Mouse (Mus musculus): ENCODE measurements around the gene Adra1b. TPM values are rescaled to one million over a fixed set of nuclear protein-coding genes. Genes with fewer than 3 reads are reported as not detected.

The Adra1b gene
- polyA plus RNA-seq, 1 experiment = not detected

DNA sequence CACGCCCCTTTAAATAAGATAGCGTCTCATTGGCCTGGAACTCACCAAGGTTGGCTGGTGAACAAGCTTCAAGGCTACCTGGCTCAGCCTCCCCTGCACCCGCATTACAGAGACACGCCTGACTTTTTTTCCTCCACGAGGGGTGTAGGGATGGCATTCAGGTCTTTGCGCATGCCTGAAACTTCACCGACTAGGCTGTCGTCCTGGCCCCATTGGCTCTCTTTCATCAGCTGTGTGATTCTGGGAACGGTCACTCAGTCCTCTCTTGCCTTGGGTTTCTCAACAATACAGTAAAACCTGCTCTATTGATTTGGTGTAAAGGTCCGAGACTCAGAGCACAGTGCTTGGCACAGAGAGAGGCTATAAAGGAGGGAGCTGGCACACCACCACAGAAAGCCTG is 2.3 kb upstream of the Adra1b start:
- Histone ChIP-seq H3K9me3 (no peaks in the 10 kb centered on the region), H3K4me3 (replicated peaks) (no peak overlapping the region), H3K27me3 (replicated peaks) (no peaks in the 10 kb centered on the region), H3K4me1 (no peaks in the 10 kb centered on the region), H3K36me3 (replicated peaks; ENCODE audit: low read length) (no peaks in the 10 kb centered on the region)
- no peak for TF ChIP-seq FLI1 (IDR thresholded peaks at IDR 0.05; ENCODE audit: low read length)
- no peak for TF ChIP-seq GATA1 (IDR thresholded peaks at IDR 0.05; ENCODE audit: borderline replicate concordance, low read length)

DNA sequence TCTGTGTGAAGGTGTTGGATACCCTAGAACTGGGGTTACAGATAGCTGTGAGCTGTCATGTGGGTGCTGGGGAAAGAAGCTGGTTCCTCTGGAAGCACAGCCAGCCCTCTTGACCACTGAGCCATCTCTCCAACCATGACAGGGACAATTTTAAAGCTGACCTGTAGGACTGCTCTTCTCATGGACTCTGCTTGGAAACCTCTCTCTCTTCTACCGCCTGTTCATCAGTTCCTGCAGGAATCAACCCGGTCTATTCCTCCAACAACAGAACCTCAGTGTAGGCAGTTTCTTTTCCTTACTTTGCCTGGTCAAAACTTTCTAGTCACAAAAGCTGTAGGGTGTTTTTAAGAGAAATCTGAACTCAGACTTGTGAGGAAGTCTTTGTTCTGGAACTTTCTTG is 1.3 kb downstream of the Adra1b start:
- no peaks in the 10 kb centered on the region for H3K27me3 ChIP-seq (replicated peaks)

DNA sequence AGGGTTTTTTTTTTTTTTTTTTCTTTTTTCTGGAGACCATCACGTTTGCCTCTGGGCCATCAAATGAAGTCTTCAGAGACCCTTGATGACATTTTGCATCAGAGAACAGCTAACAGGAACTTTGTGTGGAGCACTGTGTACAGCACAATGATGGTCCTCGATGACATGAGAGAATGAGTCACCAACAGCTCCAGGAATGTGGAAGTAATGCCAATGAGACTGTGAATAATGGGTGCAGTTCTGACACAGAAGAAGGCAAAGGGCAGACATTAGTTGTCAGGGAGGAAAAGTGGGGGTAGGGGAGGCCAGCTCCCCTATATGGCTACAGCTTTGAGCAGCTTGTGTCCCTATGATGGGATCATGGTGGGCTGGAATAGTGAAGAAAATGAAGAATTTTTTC is 5.7 kb downstream of the Adra1b start:
- H3K4me1 ChIP-seq = no peaks in the 10 kb centered on the region
- no peaks in the 10 kb centered on the region for H3K9me3 ChIP-seq
- no peaks in the 10 kb centered on the region for H3K27me3 ChIP-seq (replicated peaks)
- no peaks in the 10 kb centered on the region for H3K36me3 ChIP-seq (replicated peaks; ENCODE audit: low read length)
- no peak overlapping the region for H3K4me3 ChIP-seq (replicated peaks)
- TF ChIP-seq GATA1 (IDR thresholded peaks at IDR 0.05; ENCODE audit: borderline replicate concordance, low read length) = no peak
- TF ChIP-seq FLI1 (IDR thresholded peaks at IDR 0.05; ENCODE audit: low read length) = no peak

More for the DNA sequence above, 1.3 kb downstream of the Adra1b start:
- Histone ChIP-seq H3K9me3 (no peaks in the 10 kb centered on the region), H3K4me3 (replicated peaks) (no peak overlapping the region), H3K36me3 (replicated peaks; ENCODE audit: low read length) (no peaks in the 10 kb centered on the region), H3K4me1 (no peaks in the 10 kb centered on the region)
- TF ChIP-seq FLI1 (IDR thresholded peaks at IDR 0.05; ENCODE audit: low read length) (no peak), GATA1 (IDR thresholded peaks at IDR 0.05; ENCODE audit: borderline replicate concordance, low read length) (no peak)

DNA sequence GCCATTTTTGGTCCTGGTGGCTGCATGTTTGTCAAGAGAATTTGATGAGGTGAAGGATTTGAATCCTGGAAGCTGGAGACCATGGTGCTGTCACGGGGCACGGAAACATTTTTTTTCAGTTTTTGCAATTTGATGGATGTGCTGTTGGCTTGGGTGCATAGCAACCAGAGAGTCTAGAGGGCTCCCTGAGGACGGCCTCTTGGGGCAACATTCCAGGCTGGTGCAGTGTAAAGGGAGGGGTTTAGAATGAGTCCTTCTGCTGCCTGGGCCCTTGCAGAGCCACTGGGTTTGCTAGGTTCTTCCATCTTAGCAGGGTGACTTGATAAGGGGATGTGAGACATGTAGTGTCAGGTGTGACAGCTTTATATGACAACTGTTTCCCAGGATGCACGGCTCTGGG is 8.5 kb downstream of the Adra1b start:
- TF ChIP-seq GATA1 (IDR thresholded peaks at IDR 0.05; ENCODE audit: borderline replicate concordance, low read length) = no peak
- TF ChIP-seq FLI1 (IDR thresholded peaks at IDR 0.05; ENCODE audit: low read length) = no peak
- H3K4me1 ChIP-seq = no peaks in the 10 kb centered on the region
- H3K9me3 ChIP-seq = no peaks in the 10 kb centered on the region
- no peaks in the 10 kb centered on the region for H3K36me3 ChIP-seq (replicated peaks; ENCODE audit: low read length)
- H3K4me3 ChIP-seq (replicated peaks) = no peak overlapping the region
- H3K27me3 ChIP-seq (replicated peaks) = no peaks in the 10 kb centered on the region

DNA sequence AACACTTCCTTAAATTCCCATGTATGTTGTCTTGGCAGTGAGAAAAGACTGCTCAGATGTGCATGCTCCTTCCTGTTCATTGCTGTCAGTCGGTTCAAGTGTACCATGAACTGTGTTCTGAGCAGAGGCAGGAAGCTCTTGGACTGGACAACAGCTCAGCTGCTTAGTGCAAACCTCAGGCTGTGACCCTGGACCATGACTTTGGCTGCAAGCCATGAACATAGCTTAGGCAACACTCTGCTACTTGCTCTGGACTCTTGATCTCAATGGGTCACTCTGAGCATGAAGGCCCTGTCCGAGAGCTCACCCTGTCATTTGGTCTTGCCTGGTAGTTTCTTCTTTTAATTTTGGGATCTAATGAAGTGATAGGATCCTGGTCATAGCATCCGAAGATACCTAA is 9.6 kb downstream of the Adra1b start:
- TF ChIP-seq GATA1 (IDR thresholded peaks at IDR 0.05; ENCODE audit: borderline replicate concordance, low read length) (no peak), FLI1 (IDR thresholded peaks at IDR 0.05; ENCODE audit: low read length) (no peak)
- no peak overlapping the region for H3K4me3 ChIP-seq (replicated peaks)
- H3K36me3 ChIP-seq (replicated peaks; ENCODE audit: low read length) = no peaks in the 10 kb centered on the region
- no peaks in the 10 kb centered on the region for H3K27me3 ChIP-seq (replicated peaks)
- H3K4me1 ChIP-seq = no peaks in the 10 kb centered on the region
- H3K9me3 ChIP-seq = no peaks in the 10 kb centered on the region

DNA sequence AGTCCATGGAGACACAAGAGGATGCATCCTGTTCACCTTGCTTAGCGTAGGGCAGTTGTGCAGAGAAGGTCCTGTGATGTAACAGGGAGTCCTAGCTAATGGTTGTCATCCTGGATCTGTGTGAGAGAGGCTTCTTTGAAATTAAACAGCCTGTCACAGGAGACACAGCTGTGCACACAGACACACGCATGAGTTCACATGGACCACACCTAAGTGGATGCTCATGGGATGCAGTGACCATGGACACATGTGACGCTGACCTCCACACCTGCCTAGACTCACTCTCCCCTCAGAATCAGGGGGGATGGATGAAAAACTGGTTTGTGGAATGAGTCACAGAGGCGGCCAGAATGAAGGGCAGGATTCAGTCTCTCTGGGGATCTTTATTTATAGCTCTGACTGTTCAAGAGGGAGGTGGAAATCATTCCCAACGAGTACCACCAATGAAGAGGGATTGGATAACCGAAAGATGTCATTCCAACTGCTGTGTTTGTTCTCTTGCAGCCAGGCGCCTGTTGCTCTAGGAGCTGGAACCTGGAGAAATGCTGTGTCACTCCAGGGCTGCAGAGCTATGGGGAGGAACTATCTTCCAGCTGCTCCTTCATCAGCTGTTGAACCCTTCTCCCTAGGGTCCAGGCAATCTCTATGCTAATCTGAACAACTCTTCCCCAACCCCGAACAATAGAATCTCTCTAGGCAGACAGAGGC is 11.6 kb downstream of the Adra1b start:
- H3K4me1 ChIP-seq = no peaks in the 10 kb centered on the region
- no peaks in the 10 kb centered on the region for H3K27me3 ChIP-seq (replicated peaks)
- TF ChIP-seq FLI1 (IDR thresholded peaks at IDR 0.05; ENCODE audit: low read length) (no peak), GATA1 (IDR thresholded peaks at IDR 0.05; ENCODE audit: borderline replicate concordance, low read length) (no peak)
- H3K9me3 ChIP-seq = no peaks in the 10 kb centered on the region
- H3K4me3 ChIP-seq (replicated peaks) = no peak overlapping the region
- H3K36me3 ChIP-seq (replicated peaks; ENCODE audit: low read length) = no peaks in the 10 kb centered on the region

DNA sequence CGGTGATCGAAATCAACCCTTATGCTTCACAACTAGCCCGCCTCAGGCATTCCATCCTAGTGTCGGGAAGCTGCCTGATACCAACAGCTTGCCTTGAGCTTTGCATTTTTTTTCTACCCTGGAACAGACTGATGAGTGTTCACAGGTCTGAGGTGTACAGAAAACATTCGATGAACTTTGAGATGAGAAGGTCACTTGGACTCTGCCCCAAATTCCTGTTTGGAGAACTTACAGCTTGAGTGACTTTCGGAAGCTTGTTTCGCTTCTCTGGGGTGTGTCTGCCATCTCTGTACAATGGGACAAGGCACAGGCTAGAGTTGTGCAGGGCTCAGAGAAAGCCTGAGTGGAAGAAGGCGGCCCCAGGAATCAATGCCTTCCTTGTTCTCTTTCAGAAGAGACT is 12.3 kb downstream of the Adra1b start:
- H3K36me3 ChIP-seq (replicated peaks; ENCODE audit: low read length) = no peaks in the 10 kb centered on the region
- TF ChIP-seq FLI1 (IDR thresholded peaks at IDR 0.05; ENCODE audit: low read length) (no peak), GATA1 (IDR thresholded peaks at IDR 0.05; ENCODE audit: borderline replicate concordance, low read length) (no peak)
- no peaks in the 10 kb centered on the region for H3K9me3 ChIP-seq
- no peaks in the 10 kb centered on the region for H3K4me1 ChIP-seq
- no peak overlapping the region for H3K4me3 ChIP-seq (replicated peaks)
- H3K27me3 ChIP-seq (replicated peaks) = no peaks in the 10 kb centered on the region

DNA sequence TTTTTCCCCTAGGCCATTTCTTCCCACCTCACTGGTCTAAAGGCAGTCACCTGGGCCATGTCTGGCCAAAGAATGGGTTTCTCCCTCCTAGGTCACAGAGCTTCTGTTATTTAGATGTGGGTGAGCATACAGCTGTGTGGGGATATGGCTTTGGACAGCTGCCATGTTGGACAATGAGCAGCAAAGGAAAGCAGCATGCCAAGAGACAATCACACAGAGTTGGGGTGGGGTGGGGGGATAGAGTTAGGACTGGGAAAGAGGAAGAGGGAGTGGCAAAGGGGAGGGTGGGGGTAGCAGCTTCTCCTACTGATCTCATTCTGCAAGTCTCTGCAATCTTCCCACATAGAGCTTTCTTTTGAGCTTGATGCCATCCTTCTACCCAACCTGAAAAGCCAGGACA is 13.4 kb downstream of the Adra1b start:
- H3K9me3 ChIP-seq = no peaks in the 10 kb centered on the region
- H3K4me1 ChIP-seq = no peaks in the 10 kb centered on the region
- H3K36me3 ChIP-seq (replicated peaks; ENCODE audit: low read length) = no peaks in the 10 kb centered on the region
- no peak overlapping the region for H3K4me3 ChIP-seq (replicated peaks)
- TF ChIP-seq FLI1 (IDR thresholded peaks at IDR 0.05; ENCODE audit: low read length) (no peak), GATA1 (IDR thresholded peaks at IDR 0.05; ENCODE audit: borderline replicate concordance, low read length) (no peak)
- H3K27me3 ChIP-seq (replicated peaks) = no peaks in the 10 kb centered on the region

DNA sequence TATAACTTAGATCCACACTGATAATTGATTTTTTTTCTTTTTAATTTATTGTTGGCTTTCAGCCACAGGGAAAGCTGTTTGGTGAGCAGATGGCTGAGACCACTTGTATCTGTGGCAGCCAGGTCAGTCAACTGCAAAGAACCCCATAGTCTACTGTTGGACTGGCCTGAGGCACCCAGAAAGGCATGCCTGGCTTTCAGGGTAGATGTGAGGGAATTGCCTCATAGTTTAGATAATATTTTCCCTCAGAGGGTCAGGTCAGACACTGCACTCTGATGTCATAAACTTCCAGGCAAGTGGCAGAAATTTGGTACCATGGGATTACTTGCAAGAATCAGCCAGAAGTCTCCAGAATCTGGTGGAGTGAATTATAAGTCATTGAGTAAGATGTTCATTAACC is 16.5 kb downstream of the Adra1b start:
- no peaks in the 10 kb centered on the region for H3K4me1 ChIP-seq
- no peaks in the 10 kb centered on the region for H3K27me3 ChIP-seq (replicated peaks)
- no peak overlapping the region for H3K4me3 ChIP-seq (replicated peaks)
- TF ChIP-seq FLI1 (IDR thresholded peaks at IDR 0.05; ENCODE audit: low read length) = no peak
- no peak for TF ChIP-seq GATA1 (IDR thresholded peaks at IDR 0.05; ENCODE audit: borderline replicate concordance, low read length)
- H3K9me3 ChIP-seq = no peaks in the 10 kb centered on the region
- H3K36me3 ChIP-seq (replicated peaks; ENCODE audit: low read length) = no peaks in the 10 kb centered on the region

DNA sequence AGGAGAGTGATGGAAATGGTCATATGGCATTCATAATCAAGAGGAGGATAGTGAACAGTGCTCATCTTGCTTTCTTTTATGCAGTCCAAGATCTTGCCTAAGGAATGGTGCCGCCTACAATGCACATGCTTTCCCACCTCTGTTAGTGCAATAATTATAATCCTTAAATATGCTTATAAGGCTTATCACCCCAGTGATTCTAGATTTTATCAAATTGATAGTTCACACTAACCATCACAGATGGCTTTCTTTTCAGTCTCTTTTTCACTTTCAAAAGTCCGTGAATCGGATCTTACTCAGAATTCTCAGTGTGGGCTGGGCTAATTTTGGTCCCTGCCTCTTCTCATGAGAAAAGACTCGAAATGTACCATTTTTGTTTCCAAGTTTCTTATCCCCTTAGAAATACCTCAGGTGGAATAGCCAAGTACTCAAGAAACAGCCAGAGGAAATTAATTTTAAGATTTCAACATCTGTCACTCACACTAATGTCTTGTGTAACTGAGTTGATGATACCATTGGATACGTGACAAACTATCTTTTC is 17.3 kb downstream of the Adra1b start:
- Histone ChIP-seq H3K36me3 (replicated peaks; ENCODE audit: low read length) (no peaks in the 10 kb centered on the region), H3K4me3 (replicated peaks) (no peak overlapping the region), H3K27me3 (replicated peaks) (no peaks in the 10 kb centered on the region), H3K9me3 (no peaks in the 10 kb centered on the region), H3K4me1 (no peaks in the 10 kb centered on the region)
- TF ChIP-seq GATA1 (IDR thresholded peaks at IDR 0.05; ENCODE audit: borderline replicate concordance, low read length) (no peak), FLI1 (IDR thresholded peaks at IDR 0.05; ENCODE audit: low read length) (no peak)

Measured in megakaryocyte, embryonic 14.5 days (primary cell).